In genomic region chr9:35161721-35162120, GRCm38 (mm10) we compare ENCODE assay signal across 17 mouse cellular contexts.
"Had no signal": no experiment of that assay in that cellular context is flagged by ENCODE, and none has a peak within 500 bp of the region (broad histone marks: within the 10 kb centered on the region; RNA-seq: fewer than 3 reads in every experiment).

No protein-coding gene starts in this region.

- H3K9ac ChIP-seq: limb, embryonic 12.5 days; limb, embryonic 15.5 days; lung, embryonic 14.5 days; midbrain, embryonic 12.5 days; midbrain, embryonic 15.5 days; neural tube, embryonic 12.5 days; neural tube, embryonic 15.5 days had no signal

- H3K27me3 ChIP-seq: limb, embryonic 12.5 days; limb, embryonic 15.5 days; midbrain, embryonic 12.5 days; midbrain, embryonic 15.5 days; neural tube, embryonic 12.5 days; neural tube, embryonic 15.5 days had no signal

- H3K27ac ChIP-seq: limb, embryonic 12.5 days; limb, embryonic 15.5 days; macrophage; midbrain, embryonic 12.5 days; midbrain, embryonic 15.5 days; neural tube, embryonic 12.5 days; neural tube, embryonic 15.5 days; stomach, postnatal 0 days had no signal

- H3K4me1 ChIP-seq: midbrain, embryonic 15.5 days; neural tube, embryonic 12.5 days; neural tube, embryonic 15.5 days had no signal

- H3K4me2 ChIP-seq: limb, embryonic 12.5 days; limb, embryonic 15.5 days; lung, embryonic 14.5 days; midbrain, embryonic 12.5 days; midbrain, embryonic 15.5 days; neural tube, embryonic 12.5 days; neural tube, embryonic 15.5 days had no signal

- H3K9me3 ChIP-seq: limb, embryonic 12.5 days; limb, embryonic 15.5 days; midbrain, embryonic 12.5 days; midbrain, embryonic 15.5 days; neural tube, embryonic 12.5 days; neural tube, embryonic 15.5 days had no signal

- ATAC-seq: intestine, postnatal 0 days; lung, postnatal 0 days; midbrain, embryonic 15.5 days had no signal

- H3K4me3 ChIP-seq: limb, embryonic 12.5 days; limb, embryonic 15.5 days; midbrain, embryonic 12.5 days; midbrain, embryonic 15.5 days; neural tube, embryonic 12.5 days; neural tube, embryonic 15.5 days had no signal

- H3K36me3 ChIP-seq: midbrain, embryonic 15.5 days; neural tube, embryonic 15.5 days had no signal

- DNase-seq: kidney, postnatal 14 days; left cerebral cortex, postnatal 4 days; lung, embryonic 14.5 days; right cerebral cortex, adult 18-20 months; right cerebral cortex, postnatal 14 days; right cerebral cortex, postnatal 4 days; thymus, postnatal 25 days had no signal
